Mouse (Mus musculus) testis, adult 2 months (tissue): ENCODE data around the gene Myocd. TPM values are rescaled to one million over a fixed set of nuclear protein-coding genes. Genes with fewer than 3 reads are reported as not detected.

Experiments used
- H3K27ac ChIP-seq: fragments of 200-500 bp; 2 replicates; pipeline ENCODE4 v1.5.1; 2012; ENCODE audit warnings: low read depth, low read length; ENCODE audit not compliant: control insufficient read depth, insufficient read depth
- H3K27me3 ChIP-seq: fragments of 200-500 bp; 2 replicates; pipeline ENCODE4 v1.6.1; 2012; ENCODE audit warnings: mild to moderate bottlenecking, low read length, moderate library complexity; ENCODE audit not compliant: control insufficient read depth, insufficient read depth
- H3K36me3 ChIP-seq: fragments of 200-500 bp; 2 replicates; pipeline ENCODE4 v1.6.1; 2012; ENCODE audit warnings: mild to moderate bottlenecking, low read length; ENCODE audit not compliant: control insufficient read depth, insufficient read depth
- H3K4me1 ChIP-seq: fragments of 200-500 bp; 2 replicates; pipeline ENCODE4 v1.6.1; 2012; ENCODE audit warnings: low read length; ENCODE audit not compliant: control insufficient read depth, insufficient read depth
- H3K4me3 ChIP-seq: fragments of 200-500 bp; 2 replicates; pipeline ENCODE4 v1.5.1; 2012; ENCODE audit warnings: low read depth, mild to moderate bottlenecking, low read length, moderate library complexity, mixed read lengths; ENCODE audit not compliant: control insufficient read depth
- CTCF ChIP-seq: fragments of 200-500 bp; IDR thresholded peaks from 2 replicates; pipeline ENCODE4 v1.5.1; 2012; ENCODE audit warnings: low read depth, mild to moderate bottlenecking, inconsistent platforms, low read length, moderate library complexity; ENCODE audit not compliant: control insufficient read depth, insufficient read depth, insufficient replicate concordance
- POLR2A ChIP-seq: fragments of 200-500 bp; IDR thresholded peaks from 2 replicates; pipeline ENCODE4 v1.6.1; 2012; ENCODE audit warnings: low read depth, mild to moderate bottlenecking, inconsistent platforms, low read length, moderate library complexity; ENCODE audit not compliant: control insufficient read depth
- polyA plus RNA-seq: library from polyadenylated mRNA; depleted of rRNA; stranded (reverse); fragments of >200 nt; gene quantifications from 2 replicates; pipeline ENCODE4 v1.2.3, GENCODE M21; 2012; rRNA removed

Myocd gene
- polyA plus RNA-seq, 1 experiment: 0.43 TPM

DNA sequence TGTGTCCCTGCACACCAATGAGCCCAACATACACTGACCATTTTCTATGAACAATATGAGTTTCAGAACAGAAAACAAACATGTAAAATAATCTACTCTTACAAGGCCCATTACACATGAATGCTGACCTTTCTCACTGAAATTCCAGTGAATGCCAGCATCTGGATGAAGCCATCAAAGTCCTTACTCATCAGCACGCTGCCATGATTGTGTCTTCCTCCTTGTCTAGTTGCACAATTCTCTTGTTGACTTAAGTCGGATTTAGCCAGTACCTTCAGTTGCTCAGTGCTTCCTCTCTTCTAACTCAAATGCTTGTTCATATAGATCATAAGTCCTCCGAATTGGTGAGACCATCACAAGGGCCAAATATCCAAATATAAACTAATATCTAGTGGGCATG lies 130.8 kb downstream of the Myocd start:
- Histone ChIP-seq H3K27ac (no peak overlapping the region), H3K36me3 (no peaks in the 10 kb centered on the region), H3K27me3 (no peaks in the 10 kb centered on the region), H3K4me3 (no peak overlapping the region), H3K4me1 (no peaks in the 10 kb centered on the region)
- TF ChIP-seq POLR2A (no peak), CTCF (no peak)

DNA sequence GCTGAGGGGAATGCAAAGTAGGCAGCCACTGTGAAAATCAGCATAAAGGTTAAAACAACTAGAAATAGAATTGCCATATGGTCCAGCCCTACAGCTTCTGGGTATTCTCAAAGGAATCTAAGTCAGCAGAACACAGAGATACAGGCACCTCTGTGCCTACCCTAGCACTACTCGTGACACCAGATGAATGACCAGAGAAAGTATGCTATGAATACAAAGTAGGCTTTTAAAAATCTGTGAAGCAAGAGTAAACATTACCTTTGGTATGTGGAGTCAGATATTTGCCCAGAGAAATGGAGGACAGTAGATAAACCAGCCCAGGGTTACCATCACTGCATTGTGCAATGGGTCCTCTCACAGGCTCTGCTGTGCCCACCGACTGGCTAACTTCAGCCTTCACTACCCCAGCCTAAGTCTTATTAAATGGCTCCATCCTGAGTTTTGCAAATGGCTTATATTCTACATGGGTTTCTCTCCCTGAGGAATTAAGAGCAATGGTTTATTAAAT lies 132.6 kb downstream of the Myocd start:
- Histone ChIP-seq H3K27me3 (no peaks in the 10 kb centered on the region), H3K4me1 (no peaks in the 10 kb centered on the region), H3K27ac (no peak overlapping the region), H3K36me3 (no peaks in the 10 kb centered on the region), H3K4me3 (no peak overlapping the region)
- TF ChIP-seq POLR2A: no peak
- TF ChIP-seq CTCF: no peak

DNA sequence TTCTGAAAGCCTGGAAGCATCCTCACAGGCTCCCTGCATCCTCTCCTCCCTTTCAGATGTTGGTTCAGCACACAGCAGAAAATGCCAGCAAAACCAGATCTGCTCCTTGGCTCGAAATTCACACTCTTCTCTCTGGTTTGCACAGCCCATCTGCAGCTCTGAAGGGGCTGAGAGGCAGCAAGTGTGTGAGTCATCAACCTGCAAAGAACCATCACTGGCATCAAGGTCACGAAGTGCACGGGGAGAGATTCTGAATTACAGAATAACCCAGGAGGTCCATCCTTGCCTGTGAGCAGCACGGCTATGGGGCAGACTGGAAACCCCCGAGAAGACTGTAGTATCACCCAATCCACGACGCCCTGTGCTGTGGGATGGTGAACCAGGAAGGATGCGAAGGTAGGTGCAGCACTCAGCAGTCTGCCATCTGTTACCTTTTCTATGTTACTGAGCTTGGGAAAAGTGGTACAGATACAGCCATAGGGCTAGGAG lies 134.5 kb downstream of the Myocd start:
- no peaks in the 10 kb centered on the region for H3K27me3 ChIP-seq
- no peak overlapping the region for H3K27ac ChIP-seq
- H3K4me3 ChIP-seq: no peak overlapping the region
- no peaks in the 10 kb centered on the region for H3K36me3 ChIP-seq
- no peak for TF ChIP-seq POLR2A
- TF ChIP-seq CTCF: no peak
- no peaks in the 10 kb centered on the region for H3K4me1 ChIP-seq

DNA sequence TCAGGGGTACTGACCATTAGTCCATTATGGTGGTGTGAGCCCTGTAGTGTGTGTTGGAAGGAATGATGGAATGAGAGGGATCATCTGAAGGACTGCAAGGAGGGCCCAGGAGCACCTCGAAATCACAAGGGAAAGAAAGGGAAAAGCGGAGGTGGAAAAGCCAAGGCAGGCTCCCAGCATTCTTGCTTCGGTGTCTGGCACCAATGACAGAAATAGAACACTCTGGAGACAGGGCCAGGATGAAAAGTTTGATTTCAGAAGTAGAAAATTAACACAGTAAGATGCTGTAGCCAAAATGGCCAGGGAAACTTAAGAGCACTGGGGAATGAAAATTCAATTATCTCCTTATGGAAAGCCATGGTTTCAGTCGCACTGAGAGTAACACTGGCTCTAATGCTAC lies 136.1 kb downstream of the Myocd start:
- Histone ChIP-seq H3K4me3 (no peak overlapping the region), H3K27ac (no peak overlapping the region), H3K4me1 (no peaks in the 10 kb centered on the region), H3K36me3 (no peaks in the 10 kb centered on the region), H3K27me3 (no peaks in the 10 kb centered on the region)
- no peak for TF ChIP-seq POLR2A
- no peak for TF ChIP-seq CTCF

DNA sequence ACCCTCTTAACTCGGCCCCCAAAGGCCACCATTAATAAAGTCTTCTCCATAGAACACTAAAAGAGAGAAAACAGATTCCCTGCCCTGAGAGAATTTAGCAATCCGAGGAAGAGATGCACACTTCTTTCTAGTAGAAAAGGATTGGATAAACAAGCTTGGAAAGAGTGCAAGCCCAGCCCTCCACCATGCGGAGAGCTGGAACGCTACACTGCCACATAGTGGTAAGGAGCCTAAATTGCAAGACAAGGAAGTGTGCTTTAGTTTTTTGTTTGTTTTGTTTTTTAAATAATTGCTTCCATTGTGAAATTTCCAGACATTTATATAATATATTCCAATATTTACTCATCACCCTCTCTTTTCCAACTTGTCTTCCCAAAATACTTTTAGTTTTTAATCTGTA lies 140.7 kb downstream of the Myocd start:
- Histone ChIP-seq H3K36me3 (no peaks in the 10 kb centered on the region), H3K27me3 (no peaks in the 10 kb centered on the region), H3K4me3 (no peak overlapping the region), H3K4me1 (no peaks in the 10 kb centered on the region), H3K27ac (no peak overlapping the region)
- no peak for TF ChIP-seq POLR2A
- peak; percentile 32; the same call in 1 of the 2 replicates for TF ChIP-seq CTCF

DNA sequence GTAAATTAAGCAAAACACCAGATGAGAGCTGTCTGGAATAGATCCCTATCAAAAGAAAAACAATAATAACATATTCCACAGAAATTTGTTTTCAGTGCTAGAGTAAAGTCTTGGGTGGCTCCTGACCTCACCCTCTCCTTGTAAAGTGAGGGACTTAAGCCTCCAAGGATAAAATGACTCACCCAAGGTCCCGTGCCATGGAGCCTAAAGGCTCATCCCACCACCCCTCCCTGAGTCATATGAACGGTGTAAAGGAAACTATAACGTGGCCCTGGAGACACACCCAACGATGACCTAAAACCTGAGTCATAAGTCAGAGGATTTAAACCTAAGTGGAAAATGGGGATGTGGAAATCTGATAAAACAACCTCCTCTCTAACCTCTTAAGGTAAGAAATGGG lies 141.1 kb downstream of the Myocd start:
- TF ChIP-seq CTCF (no peak), POLR2A (no peak)
- Histone ChIP-seq H3K36me3 (no peaks in the 10 kb centered on the region), H3K27me3 (no peaks in the 10 kb centered on the region), H3K4me3 (no peak overlapping the region), H3K4me1 (no peaks in the 10 kb centered on the region), H3K27ac (no peak overlapping the region)

DNA sequence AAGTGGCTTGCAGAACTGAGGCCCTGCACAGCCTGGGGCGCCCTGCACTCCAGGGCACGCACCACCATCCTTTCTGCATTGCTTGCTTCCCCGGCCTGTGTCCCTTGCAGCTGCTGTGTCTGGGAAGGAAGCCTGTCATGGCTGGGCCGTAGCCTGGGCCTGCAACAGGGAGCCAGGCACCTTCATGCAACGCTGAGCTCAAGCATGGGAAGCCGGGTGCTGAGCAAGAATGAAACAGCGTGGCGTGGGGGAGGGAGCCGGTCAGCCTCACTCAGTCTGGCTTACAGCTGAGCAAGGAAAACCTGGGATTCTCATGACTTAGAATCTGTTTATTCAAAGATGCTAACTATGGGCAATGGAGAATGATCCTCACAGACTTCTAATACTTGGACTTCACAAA lies 143.2 kb downstream of the Myocd start:
- no peak overlapping the region for H3K4me3 ChIP-seq
- H3K27me3 ChIP-seq: no peaks in the 10 kb centered on the region
- no peaks in the 10 kb centered on the region for H3K36me3 ChIP-seq
- TF ChIP-seq CTCF (no peak), POLR2A (no peak)
- no peak overlapping the region for H3K27ac ChIP-seq
- H3K4me1 ChIP-seq: no peaks in the 10 kb centered on the region

Other genes starting within 250 kb of the Myocd start
- 3.8 and 6.4 TPM in 2 replicates for gene 1700086D15Rik, start 110.1 kb downstream of the Myocd start, polyA plus RNA-seq
- 8.6 and 9.8 TPM in 2 replicates for gene Arhgap44, start 107.0 kb downstream of the Myocd start, polyA plus RNA-seq